Mouse (Mus musculus): ENCODE data around the gene Spef1.

- TF ChIP-seq CTCF (IDR thresholded peaks at IDR 0.05; ENCODE audit: low read depth) (no peak), EP300 (IDR thresholded peaks at IDR 0.05; ENCODE audit: low read depth) (no peak)
These were observed 52.2 kb downstream of the Spef1 start for GRCm38 (mm10) chr2:131134826-131135400.

All from liver, postnatal 0 days (tissue).